Mouse (Mus musculus) neural tube, embryonic 14.5 days (tissue): Measurements from ENCODE around the gene Acads. TPM values are rescaled to one million over a fixed set of nuclear protein-coding genes. Genes with fewer than 3 reads are reported as not detected.
"Not testable (repeated sequence)": the region's sequence is repeated elsewhere in the genome, so short reads cannot be mapped to it uniquely, and the experiment has no call there.

Experiments
- ATAC-seq: fragments of 200-750 bp; cut with Nextera tagmentation; 2 replicates; pipeline ENCODE4 v1.8.0; 2017; ENCODE audit warnings: low read depth, mild to moderate bottlenecking, moderate TSS enrichment, moderate library complexity
- H3K27ac ChIP-seq: fragments of 300-500 bp; sonication (generic); 2 replicates; pipeline ENCODE4 v1.5.1; 2014; ENCODE audit warnings: low read depth, mild to moderate bottlenecking, control low read depth, low read length, moderate library complexity, mixed read lengths
- H3K27me3 ChIP-seq: fragments of 300-500 bp; sonication (generic); 2 replicates; pipeline ENCODE4 v1.6.1; 2014; ENCODE audit warnings: low read length; ENCODE audit not compliant: control insufficient read depth, insufficient read depth
- H3K36me3 ChIP-seq: fragments of 300-500 bp; sonication (generic); 2 replicates; pipeline ENCODE4 v1.6.1; 2014; ENCODE audit warnings: low read length, mixed read lengths; ENCODE audit not compliant: control insufficient read depth, insufficient read depth
- H3K4me1 ChIP-seq: fragments of 300-500 bp; sonication (generic); 2 replicates; pipeline ENCODE4 v1.6.1; 2014; ENCODE audit warnings: low read length; ENCODE audit not compliant: control insufficient read depth, insufficient read depth
- H3K4me2 ChIP-seq: fragments of 300-500 bp; sonication (generic); 2 replicates; pipeline ENCODE4 v1.6.1; 2014; ENCODE audit warnings: mild to moderate bottlenecking, low read depth, low read length, control low read depth
- H3K4me3 ChIP-seq: fragments of 300-500 bp; sonication (generic); 2 replicates; pipeline ENCODE4 v1.5.1; 2014; ENCODE audit warnings: low read depth, low read length, control low read depth, mixed read lengths
- H3K9ac ChIP-seq: fragments of 300-500 bp; sonication (generic); replicated peaks from 2 replicates; pipeline ENCODE4 v1.6.1; 2014; ENCODE audit warnings: low read depth, mild to moderate bottlenecking, control low read depth, low read length, mixed read lengths
- H3K9me3 ChIP-seq: fragments of 300-500 bp; sonication (generic); 2 replicates; pipeline ENCODE4 v1.6.1; 2016; ENCODE audit warnings: low read length; ENCODE audit not compliant: control insufficient read depth
- WGBS: fragments of 180-500 bp; shearing (Covaris S2); extraction: QIAGEN DNeasy Blood & Tissue Kit; methylation state at CpG from one replicate; pipeline ENCODE4 v1.1.7; 2014; 5-methylcytosine and 5-hydroxymethylcytosine counted together
- polyA plus RNA-seq: library from polyadenylated mRNA; unstranded; fragments of >200 nt; fragmentation: Nextera tagmentation; extraction: Ambion mirVana; gene quantifications from 2 replicates; pipeline ENCODE4 v1.2.1, GENCODE M21; 2014

The Acads gene
- polyA plus RNA-seq, 1 experiment from 2014 or later, result 11.3 TPM

- H3K36me3 ChIP-seq, result peaks cover 25% of the 10 kb centered on the region
- no peak overlapping the region for H3K27ac ChIP-seq
- H3K9ac ChIP-seq, result no peak overlapping the region
- H3K9me3 ChIP-seq, result no peaks in the 10 kb centered on the region
- ATAC-seq, result no peak
- H3K4me1 ChIP-seq, result peaks cover 29% of the 10 kb centered on the region
- no peak overlapping the region for H3K4me2 ChIP-seq
- no peaks in the 10 kb centered on the region for H3K27me3 ChIP-seq
- WGBS, result 66% methylated on average over 8 of the region's 8 CpGs
- H3K4me3 ChIP-seq, result no peak overlapping the region
Observed at GRCm38 (mm10) chr5:115152132-115152956, 33.2 kb upstream of the Acads start.

- Histone ChIP-seq H3K4me2 (no peak overlapping the region), H3K9me3 (no peaks in the 10 kb centered on the region), H3K36me3 (peaks cover 33% of the 10 kb centered on the region), H3K4me1 (peaks cover 22% of the 10 kb centered on the region), H3K27me3 (no peaks in the 10 kb centered on the region), H3K27ac (no peak overlapping the region), H3K9ac (no peak overlapping the region), H3K4me3 (no peak overlapping the region)
- ATAC-seq, result no peak
- 89% methylated on average over 13 of the region's 13 CpGs for WGBS
Observed at GRCm38 (mm10) chr5:115151457-115151856, 32.3 kb upstream of the Acads start.

- H3K27ac ChIP-seq, result no peak overlapping the region
- H3K4me2 ChIP-seq, result no peak overlapping the region
- H3K4me3 ChIP-seq, result no peak overlapping the region
- no peak for ATAC-seq
- 84% methylated on average over 5 of the region's 5 CpGs for WGBS
- H3K9ac ChIP-seq, result no peak overlapping the region
- peaks cover 18% of the 10 kb centered on the region for H3K4me1 ChIP-seq
- no peaks in the 10 kb centered on the region for H3K27me3 ChIP-seq
- no peaks in the 10 kb centered on the region for H3K9me3 ChIP-seq
- H3K36me3 ChIP-seq, result peaks cover 38% of the 10 kb centered on the region
Observed at GRCm38 (mm10) chr5:115150991-115151390, 31.8 kb upstream of the Acads start.

GRCm38 (mm10) chr5:115149675-115150459 is 30.7 kb upstream of the Acads start:
- no peaks in the 10 kb centered on the region for H3K9me3 ChIP-seq
- no peaks in the 10 kb centered on the region for H3K27me3 ChIP-seq
- no peak overlapping the region for H3K27ac ChIP-seq
- peaks cover 43% of the 10 kb centered on the region for H3K36me3 ChIP-seq
- 97% methylated on average over 14 of the region's 14 CpGs for WGBS
- ATAC-seq, result no peak
- no peak overlapping the region for H3K4me3 ChIP-seq
- peaks cover 6% of the 10 kb centered on the region; the same call in 1 of the 2 replicates for H3K4me1 ChIP-seq
- no peak overlapping the region for H3K9ac ChIP-seq
- H3K4me2 ChIP-seq, result no peak overlapping the region

GRCm38 (mm10) chr5:115148872-115149271 is 29.7 kb upstream of the Acads start:
- H3K36me3 ChIP-seq, result peaks cover 43% of the 10 kb centered on the region
- H3K4me3 ChIP-seq, H3K9ac ChIP-seq, ATAC-seq, H3K9me3 ChIP-seq, H3K4me1 ChIP-seq, H3K27me3 ChIP-seq, H3K4me2 ChIP-seq, H3K27ac ChIP-seq: not testable (repeated sequence)
- WGBS, result no CpG with 5 or more reads among the region's 1 CpGs

- Histone ChIP-seq H3K36me3 (peaks cover 43% of the 10 kb centered on the region), H3K4me2 (no peak overlapping the region), H3K9ac (no peak overlapping the region), H3K9me3 (no peaks in the 10 kb centered on the region), H3K4me3 (no peak overlapping the region), H3K4me1 (no peaks in the 10 kb centered on the region), H3K27ac (no peak overlapping the region), H3K27me3 (no peaks in the 10 kb centered on the region)
- WGBS, result 97% methylated on average over 8 of the region's 8 CpGs
- no peak for ATAC-seq
Observed at GRCm38 (mm10) chr5:115148378-115148777, 29.2 kb upstream of the Acads start.

- peaks cover 43% of the 10 kb centered on the region for H3K36me3 ChIP-seq
- H3K9me3 ChIP-seq, result no peaks in the 10 kb centered on the region
- no peak for ATAC-seq
- no peaks in the 10 kb centered on the region for H3K27me3 ChIP-seq
- no peak overlapping the region for H3K4me3 ChIP-seq
- H3K4me2 ChIP-seq, result no peak overlapping the region
- H3K9ac ChIP-seq, result no peak overlapping the region
- H3K27ac ChIP-seq, result no peak overlapping the region
- no peaks in the 10 kb centered on the region for H3K4me1 ChIP-seq
- WGBS, result 91% methylated on average over 3 of the region's 3 CpGs
Observed at GRCm38 (mm10) chr5:115147388-115147787, 28.2 kb upstream of the Acads start.

GRCm38 (mm10) chr5:115146747-115147130 is 27.6 kb upstream of the Acads start:
- H3K4me1 ChIP-seq, result no peaks in the 10 kb centered on the region
- H3K4me2 ChIP-seq, result no peak overlapping the region
- no peak overlapping the region for H3K4me3 ChIP-seq
- no peaks in the 10 kb centered on the region for H3K9me3 ChIP-seq
- H3K36me3 ChIP-seq, result peaks cover 43% of the 10 kb centered on the region
- H3K27me3 ChIP-seq, result no peaks in the 10 kb centered on the region
- H3K9ac ChIP-seq, result no peak overlapping the region
- no peak for ATAC-seq
- no peak overlapping the region for H3K27ac ChIP-seq
